Mouse (Mus musculus): ENCODE results near the gene Gm10160.

DNA sequence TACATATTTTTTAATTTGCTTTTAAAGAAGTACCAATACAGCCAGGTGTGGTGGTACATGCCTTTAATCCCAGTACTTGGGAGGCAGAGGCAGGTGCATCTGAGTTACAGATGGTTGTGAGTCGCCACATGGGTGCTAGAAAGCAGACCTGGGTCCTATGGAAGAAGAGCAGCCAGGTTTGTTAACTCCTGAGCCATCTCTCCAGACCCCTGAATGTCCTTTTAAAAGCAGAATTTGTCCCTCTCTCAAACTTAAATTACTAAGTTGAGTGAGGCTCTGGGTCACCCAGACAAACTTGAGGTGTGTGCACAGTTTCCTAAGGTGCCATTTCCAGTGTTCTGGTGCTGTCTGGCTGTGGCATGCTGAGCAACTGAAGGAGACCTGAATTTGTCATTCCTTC, at the start of gene Gm10160:
- TF ChIP-seq TAL1 (IDR thresholded peaks at IDR 0.05; ENCODE audit: low read length) (no peak), GATA1 (IDR thresholded peaks at IDR 0.05; ENCODE audit: low read length) (no peak)

All from erythroblast, embryonic 14.5 days (primary cell).